Mouse (Mus musculus) thymus, adult 2 months (tissue): Measurements from ENCODE around the gene Hspa4. TPM values are rescaled to one million over a fixed set of nuclear protein-coding genes. Genes with fewer than 3 reads are reported as not detected.

Source experiments
- DNase-seq: peaks from one replicate; pipeline ENCODE4 v3.0.0; 2021
- H3K27ac ChIP-seq: fragments of 200-500 bp; 2 replicates; pipeline ENCODE4 v1.5.1; 2012; ENCODE audit warnings: low read length, control low read depth; ENCODE audit not compliant: control insufficient read depth, insufficient read depth
- H3K27me3 ChIP-seq: fragments of 200-500 bp; 2 replicates; pipeline ENCODE4 v1.6.1; 2012; ENCODE audit warnings: mild to moderate bottlenecking, low read length, moderate library complexity, mixed read lengths; ENCODE audit not compliant: control insufficient read depth, insufficient read depth
- H3K36me3 ChIP-seq: fragments of 200-500 bp; 2 replicates; pipeline ENCODE4 v1.6.1; 2012; ENCODE audit warnings: mild to moderate bottlenecking, low read length, moderate library complexity; ENCODE audit not compliant: control insufficient read depth, insufficient read depth
- H3K4me1 ChIP-seq: fragments of 200-500 bp; replicated peaks from 2 replicates; pipeline ENCODE4 v1.6.1; 2012; ENCODE audit warnings: low read length; ENCODE audit not compliant: control insufficient read depth, insufficient read depth
- H3K4me3 ChIP-seq: fragments of 200-500 bp; 2 replicates; pipeline ENCODE4 v1.5.1; 2012; ENCODE audit warnings: mild to moderate bottlenecking, low read length, control low read depth, moderate library complexity; ENCODE audit not compliant: control insufficient read depth, insufficient read depth
- CTCF ChIP-seq: fragments of 200-500 bp; IDR thresholded peaks from 2 replicates; pipeline ENCODE4 v1.5.1; 2012; ENCODE audit warnings: mild to moderate bottlenecking, control low read depth, low read length, moderate library complexity, borderline replicate concordance; ENCODE audit not compliant: control insufficient read depth, poor library complexity, insufficient read depth; ENCODE audit errors: extremely low read depth
- POLR2A ChIP-seq: fragments of 200-500 bp; IDR thresholded peaks from 2 replicates; pipeline ENCODE4 v1.6.1; 2012; ENCODE audit warnings: mild to moderate bottlenecking, low read length, control low read depth, moderate library complexity; ENCODE audit not compliant: control insufficient read depth, poor library complexity, insufficient read depth; ENCODE audit errors: extremely low read depth
- WGBS: fragments of 180-500 bp; shearing (Covaris S2); methylation state at CpG from one replicate; pipeline ENCODE4 v1.1.7; 2018; 5-methylcytosine and 5-hydroxymethylcytosine counted together
- polyA plus RNA-seq: library from polyadenylated mRNA; depleted of rRNA; stranded (reverse); fragments of >200 nt; gene quantifications from 2 replicates; pipeline ENCODE4 v1.2.3, GENCODE M21; 2012; rRNA removed

Gene Hspa4
- polyA plus RNA-seq, 1 experiment: 29.3 TPM

DNA sequence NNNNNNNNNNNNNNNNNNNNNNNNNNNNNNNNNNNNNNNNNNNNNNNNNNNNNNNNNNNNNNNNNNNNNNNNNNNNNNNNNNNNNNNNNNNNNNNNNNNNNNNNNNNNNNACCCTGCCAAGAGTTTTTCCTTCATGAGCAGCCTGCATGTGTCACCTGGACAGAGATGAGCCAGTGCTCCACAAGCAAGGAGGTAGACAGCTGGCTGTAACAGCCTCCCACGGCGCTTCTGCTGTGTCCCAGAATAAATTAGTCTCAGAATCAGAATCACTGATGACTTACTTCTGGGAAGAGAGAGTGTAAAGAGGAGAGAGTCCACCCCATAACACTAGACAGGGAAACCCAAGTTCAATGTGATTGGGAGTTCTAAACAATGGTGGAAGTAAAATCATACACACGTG, 71.2 kb downstream of the Hspa4 start:
- H3K27ac ChIP-seq: no peak overlapping the region
- H3K27me3 ChIP-seq: no peaks in the 10 kb centered on the region
- H3K36me3 ChIP-seq: no peaks in the 10 kb centered on the region
- 94% methylated on average over 3 of the region's 3 CpGs for WGBS
- no peak overlapping the region for H3K4me3 ChIP-seq
- TF ChIP-seq CTCF: no peak
- DNase-seq: no peak
- no peaks in the 10 kb centered on the region for H3K4me1 ChIP-seq

DNA sequence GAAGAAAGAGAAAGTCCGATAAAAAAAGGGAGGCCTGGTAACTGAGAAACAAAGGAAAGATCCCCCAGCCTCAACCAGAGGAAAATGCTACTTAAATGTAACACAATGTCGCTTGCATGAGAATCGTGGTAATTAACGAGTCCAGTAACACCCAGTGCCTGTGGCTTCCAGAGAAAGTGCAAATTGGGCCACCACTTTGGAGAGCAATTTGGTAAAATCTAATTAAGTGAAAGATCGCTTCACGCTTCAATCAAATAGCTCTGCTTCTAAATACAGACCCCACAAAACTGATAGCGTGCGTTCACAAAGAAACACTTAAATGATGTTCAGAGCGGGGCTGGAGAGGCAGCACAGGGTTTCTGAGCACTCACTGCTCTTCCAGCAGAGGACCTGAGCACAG, 89.4 kb downstream of the Hspa4 start:
- Histone ChIP-seq H3K4me1 (no peaks in the 10 kb centered on the region), H3K27me3 (no peaks in the 10 kb centered on the region), H3K27ac (no peak overlapping the region), H3K4me3 (no peak overlapping the region), H3K36me3 (no peaks in the 10 kb centered on the region)
- WGBS: 95% methylated on average over 9 of the region's 9 CpGs
- TF ChIP-seq CTCF (no peak), POLR2A (no peak)
- DNase-seq: no peak

Other genes with a start within 250 kb of the Hspa4 start
- gene Zcchc10, start 24.2 kb upstream of the Hspa4 start, polyA plus RNA-seq: 8.4 and 8.7 TPM in 2 replicates
- 16.4 and 18.9 TPM in 2 replicates for gene Aff4, start 50.4 kb upstream of the Hspa4 start, polyA plus RNA-seq
- gene Leap2, start 122.7 kb upstream of the Hspa4 start, polyA plus RNA-seq: not detected in 2 replicates
- 407 and 566 TPM in 2 replicates for gene Uqcrq, start 130.4 kb upstream of the Hspa4 start, polyA plus RNA-seq
- gene Gdf9, start 130.6 kb upstream of the Hspa4 start, polyA plus RNA-seq: 0.91 and 1.5 TPM in 2 replicates
- 0.08 TPM in 1 of 2 replicates, not detected in the other for gene Gm10447, start 156.7 kb upstream of the Hspa4 start, polyA plus RNA-seq
- 0.70 and 0.75 TPM in 2 replicates for gene Shroom1, start 156.7 kb upstream of the Hspa4 start, polyA plus RNA-seq
- gene Gm9837, start 170.0 kb upstream of the Hspa4 start, polyA plus RNA-seq: not detected in 2 replicates
- gene Gm9945, start 179.7 kb upstream of the Hspa4 start, polyA plus RNA-seq: not detected in 2 replicates
- gene Sowaha, start 179.8 kb upstream of the Hspa4 start, polyA plus RNA-seq: 0.18 and 0.23 TPM in 2 replicates
- 11.5 TPM in 2 replicates for gene Sept8, start 218.8 kb upstream of the Hspa4 start, polyA plus RNA-seq